In the genomic region with DNA sequence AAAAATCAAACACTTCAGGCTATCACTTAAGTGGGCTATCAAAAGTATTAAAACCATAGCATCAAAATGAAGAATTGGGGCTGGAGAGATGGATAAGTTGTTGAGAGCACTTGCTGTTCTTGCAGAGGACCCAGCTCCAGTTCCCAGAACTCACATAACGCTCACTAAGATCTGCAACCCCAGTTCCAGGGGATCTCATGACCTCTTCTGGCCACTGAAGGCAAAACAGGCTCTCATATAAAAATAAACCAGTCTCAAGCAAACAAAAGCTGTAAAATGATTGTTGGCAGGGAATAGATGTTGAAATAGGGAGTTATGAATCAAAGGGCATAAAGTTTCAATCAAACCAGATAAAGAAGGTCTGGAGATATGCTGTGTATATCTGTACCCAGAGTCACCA, we compare ENCODE assay signal across 24 mouse cellular contexts.
A peak's percentile ranks its signal among the peaks of the same experiment; 100 is the strongest.
DNase-seq lines count a peak whose midpoint lies in the region; ATAC-seq and TF ChIP-seq lines count a peak whose summit lies in the region.
"Had no signal": no experiment of that assay in that cellular context is flagged by ENCODE, and none has a peak within 500 bp of the region (broad histone marks: within the 10 kb centered on the region; RNA-seq: fewer than 3 reads in every experiment).

No protein-coding gene starts in this region.

- H3K79me2 ChIP-seq in MEL (ENCODE audit: control insufficient read depth, insufficient read depth, low read length, poor library complexity) = no peaks in the 10 kb centered on the region

- TF ChIP-seq EP300 in MEL (IDR thresholded peaks at IDR 0.05; ENCODE audit: low read depth in 1 of 2, low read length in 2 of 2) = no peak

- peak; percentile 53 for TF ChIP-seq RAD21 in MEL (IDR thresholded peaks at IDR 0.05; ENCODE audit: low read depth, low read length)

- TF ChIP-seq CTCF in layer of hippocampus, adult 2 months (conservative IDR thresholded peaks at IDR 0.05) = peak; percentile 22
- TF ChIP-seq CTCF in MEL (IDR thresholded peaks at IDR 0.05 in 2 of 3, conservative IDR thresholded peaks at IDR 0.05 in 1 of 3; ENCODE audit: control insufficient read depth in 1 of 3, insufficient read depth in 1 of 3, low read depth in 2 of 3, low read length in 3 of 3, poor library complexity in 1 of 3, severe bottlenecking in 1 of 3) = peak in 2 of 3 experiments; percentile 27 to 48; a peak in 3 of 6 replicates

- no peaks in the 10 kb centered on the region for H3K27me3 ChIP-seq in midbrain, embryonic 11.5 days (ENCODE audit: control insufficient read depth, insufficient read depth, low read length)
- no peaks in the 10 kb centered on the region for H3K27me3 ChIP-seq in midbrain, embryonic 15.5 days (replicated peaks)
- H3K27me3 ChIP-seq in MEL (ENCODE audit: control insufficient read depth in 1 of 2, insufficient read depth in 2 of 2, low read length in 2 of 2) = no peaks in the 10 kb centered on the region
- H3K27me3 ChIP-seq: embryonic facial prominence, embryonic 12.5 days; embryonic facial prominence, embryonic 15.5 days; hindbrain, embryonic 12.5 days; hindbrain, embryonic 15.5 days had no signal

- DNase-seq in layer of hippocampus, adult 2 months (ENCODE audit: low spot score in 2 of 2) = no peak
- no peak for DNase-seq in layer of hippocampus, adult 18-20 months (ENCODE audit: low spot score in 2 of 2)
- peak; percentile 14 for DNase-seq in midbrain, embryonic 11.5 days (ENCODE audit: low spot score, missing footprints)
- peak; percentile 9 for DNase-seq in MEL (ENCODE audit: low read depth, low spot score)
- DNase-seq in c-Kit-positive CD71-positive TER-119-positive erythroid progenitor cells, embryonic 14.5 days (ENCODE audit: low spot score) = no peak
- DNase-seq in gastrocnemius, postnatal 4 days (ENCODE audit: low spot score in 2 of 2) = no peak
- no peak for DNase-seq in gastrocnemius, adult 8-10 months (ENCODE audit: low spot score in 2 of 2)
- DNase-seq: adrenal gland, postnatal 10 days; adrenal gland, postnatal 36 days; cerebellum, adult 11 months; cerebellum, adult 2 months; cerebellum, adult 9-11 months; cerebellum, postnatal 25 days; forebrain, postnatal 0 days; gastrocnemius, adult 2 months; gastrocnemius, postnatal 25 days had no signal

- ATAC-seq in midbrain, embryonic 11.5 days (ENCODE audit: low FRiP score) = no peak
- ATAC-seq in midbrain, embryonic 15.5 days (replicated peaks) = no peak
- ATAC-seq: CD4-positive, CD25-positive, alpha-beta regulatory T cell, adult 4 months; forebrain, embryonic 14.5 days; forebrain, postnatal 0 days had no signal

- 94% methylated on average over 1 of the region's 1 CpGs for WGBS in midbrain, embryonic 11.5 days
- WGBS in midbrain, embryonic 15.5 days = 94% methylated on average over 1 of the region's 1 CpGs

- no peaks in the 10 kb centered on the region for H3K4me1 ChIP-seq in midbrain, embryonic 11.5 days (ENCODE audit: control insufficient read depth, insufficient read depth, low read length)
- no peaks in the 10 kb centered on the region for H3K4me1 ChIP-seq in midbrain, embryonic 15.5 days
- no peaks in the 10 kb centered on the region for H3K4me1 ChIP-seq in MEL (ENCODE audit: control insufficient read depth in 1 of 2, insufficient read depth in 2 of 2, low read length in 2 of 2)
- H3K4me1 ChIP-seq: embryonic facial prominence, embryonic 12.5 days; embryonic facial prominence, embryonic 15.5 days; hindbrain, embryonic 12.5 days; hindbrain, embryonic 15.5 days had no signal

- no peak for TF ChIP-seq POLR2A in MEL (IDR thresholded peaks at IDR 0.05; ENCODE audit: control insufficient read depth in 1 of 2, insufficient read depth in 1 of 2, low read depth in 1 of 2, low read length in 2 of 2, poor library complexity in 1 of 2)

- no peak overlapping the region for H3K4me2 ChIP-seq in midbrain, embryonic 11.5 days
- H3K4me2 ChIP-seq in midbrain, embryonic 15.5 days = no peak overlapping the region
- H3K4me2 ChIP-seq: embryonic facial prominence, embryonic 12.5 days; embryonic facial prominence, embryonic 15.5 days; heart, embryonic 11.5 days; hindbrain, embryonic 12.5 days; hindbrain, embryonic 15.5 days had no signal

- H3K4me3 ChIP-seq in layer of hippocampus, adult 2 months = no peak overlapping the region
- H3K4me3 ChIP-seq in midbrain, embryonic 11.5 days (ENCODE audit: low read depth, low read length) = no peak overlapping the region
- H3K4me3 ChIP-seq in midbrain, embryonic 15.5 days = no peak overlapping the region
- H3K4me3 ChIP-seq in MEL (ENCODE audit: control insufficient read depth in 1 of 2, insufficient read depth in 1 of 2, low read depth in 2 of 2, low read length in 2 of 2) = no peak overlapping the region
- H3K4me3 ChIP-seq: embryonic facial prominence, embryonic 12.5 days; embryonic facial prominence, embryonic 15.5 days; gastrocnemius, adult 2 months; hindbrain, embryonic 12.5 days; hindbrain, embryonic 15.5 days had no signal

- no peaks in the 10 kb centered on the region for H3K9me3 ChIP-seq in midbrain, embryonic 11.5 days (ENCODE audit: control insufficient read depth, low read length)
- H3K9me3 ChIP-seq in midbrain, embryonic 15.5 days = no peaks in the 10 kb centered on the region
- H3K9me3 ChIP-seq in MEL (replicated peaks; ENCODE audit: insufficient read depth, low read length) = no peaks in the 10 kb centered on the region
- H3K9me3 ChIP-seq: embryonic facial prominence, embryonic 12.5 days; embryonic facial prominence, embryonic 15.5 days; hindbrain, embryonic 12.5 days; hindbrain, embryonic 15.5 days had no signal

- no peak overlapping the region for H3K27ac ChIP-seq in layer of hippocampus, adult 2 months
- H3K27ac ChIP-seq in midbrain, embryonic 11.5 days (ENCODE audit: low read depth, low read length) = no peak overlapping the region
- no peak overlapping the region for H3K27ac ChIP-seq in midbrain, embryonic 15.5 days
- H3K27ac ChIP-seq in MEL (ENCODE audit: control insufficient read depth, low read depth, low read length) = no peak overlapping the region
- H3K27ac ChIP-seq: embryonic facial prominence, embryonic 12.5 days; embryonic facial prominence, embryonic 15.5 days; gastrocnemius, adult 2 months; hindbrain, embryonic 12.5 days; hindbrain, embryonic 15.5 days had no signal

- no peaks in the 10 kb centered on the region for H3K36me3 ChIP-seq in midbrain, embryonic 11.5 days (ENCODE audit: control insufficient read depth, insufficient read depth, low read length)
- H3K36me3 ChIP-seq in midbrain, embryonic 15.5 days (replicated peaks) = no peaks in the 10 kb centered on the region
- H3K36me3 ChIP-seq in MEL (ENCODE audit: control insufficient read depth in 1 of 2, insufficient read depth in 2 of 2, low read length in 2 of 2) = no peaks in the 10 kb centered on the region
- H3K36me3 ChIP-seq: embryonic facial prominence, embryonic 12.5 days; embryonic facial prominence, embryonic 15.5 days; hindbrain, embryonic 12.5 days; hindbrain, embryonic 15.5 days had no signal

- no peak overlapping the region for H3K9ac ChIP-seq in midbrain, embryonic 11.5 days (ENCODE audit: low read length)
- no peak overlapping the region for H3K9ac ChIP-seq in midbrain, embryonic 15.5 days
- no peak overlapping the region for H3K9ac ChIP-seq in MEL (ENCODE audit: control insufficient read depth, low read depth, low read length, poor library complexity, severe bottlenecking)
- H3K9ac ChIP-seq: embryonic facial prominence, embryonic 12.5 days; embryonic facial prominence, embryonic 15.5 days; forebrain, postnatal 0 days; hindbrain, embryonic 12.5 days; hindbrain, embryonic 15.5 days had no signal

TF ChIP-seq in MEL, 35 proteins besides CTCF, POLR2A, EP300 and RAD21:
- no peak for TF ChIP-seq TBP (IDR thresholded peaks at IDR 0.05; ENCODE audit: low read depth, low read length)
- TF ChIP-seq SMC3 (IDR thresholded peaks at IDR 0.05; ENCODE audit: low read depth, low read length) = peak; percentile 61
- TF ChIP-seq ZC3H11A (IDR thresholded peaks at IDR 0.05; ENCODE audit: low read depth, low read length) = peak; percentile 33; the same call in 1 of the 2 replicates

Comparison
In these comparisons a context has a peak if more than half of its experiments do, and no peak if none do; other contexts are left out.
1. DNase-seq: peak in midbrain, embryonic 11.5 days (single experiment) and MEL (single experiment); none in layer of hippocampus, adult 2 months (0 of 2), layer of hippocampus, adult 18-20 months (0 of 2), c-Kit-positive CD71-positive TER-119-positive erythroid progenitor cells, embryonic 14.5 days (single experiment), gastrocnemius, postnatal 4 days (0 of 2) and gastrocnemius, adult 8-10 months (0 of 2).